Mouse (Mus musculus) spleen, embryonic (tissue): ENCODE measurements at regions not wholly inside any gene's neighbourhood (a gene's known extent, or its start where the extent isn't known, plus 50 kb on each side); places are given as distances from the start of the nearest gene placed in this dataset.

Source experiments
- CTCF ChIA-PET: fragments of 350-600 bp; sonication (Branson Sonifier 250); formaldehyde crosslinking; loops from one replicate; lab custom pipeline; 2022; lab: Charles Lee

GRCm38 (mm10) chr14:101382838-101383237 is 182.7 kb upstream of the Prr30 start:
- CTCF ChIA-PET = no interaction called here

GRCm38 (mm10) chr14:101381943-101382342 is 181.8 kb upstream of the Prr30 start:
- CTCF ChIA-PET = no interaction called here

- CTCF ChIA-PET = no interaction called here
These were observed 179.5 kb upstream of the Prr30 start for GRCm38 (mm10) chr14:101379663-101380006.

GRCm38 (mm10) chr14:101378965-101379662 is 179.0 kb upstream of the Prr30 start:
- CTCF ChIA-PET = no interaction called here

- CTCF ChIA-PET = no interaction called here
These were observed 178.4 kb upstream of the Prr30 start for GRCm38 (mm10) chr14:101378545-101378944.

- CTCF ChIA-PET = no interaction called here
These were observed 176.6 kb upstream of the Prr30 start for GRCm38 (mm10) chr14:101376690-101377089.

- CTCF ChIA-PET = no interaction called here
These were observed 175.7 kb upstream of the Prr30 start for GRCm38 (mm10) chr14:101375833-101376232.

GRCm38 (mm10) chr14:101373864-101374263 is 173.7 kb upstream of the Prr30 start:
- CTCF ChIA-PET = no interaction called here

- CTCF ChIA-PET = no interaction called here
These were observed 159.7 kb upstream of the Prr30 start for GRCm38 (mm10) chr14:101359860-101360259.

- CTCF ChIA-PET = no interaction called here
These were observed 152.9 kb upstream of the Prr30 start for GRCm38 (mm10) chr14:101353009-101353378.

GRCm38 (mm10) chr14:101352046-101353008 is 152.2 kb upstream of the Prr30 start:
- CTCF ChIA-PET = no interaction called here

GRCm38 (mm10) chr14:101340331-101340730 is 140.2 kb upstream of the Prr30 start:
- CTCF ChIA-PET = no interaction called here

GRCm38 (mm10) chr14:101332015-101332414 is 131.9 kb upstream of the Prr30 start:
- CTCF ChIA-PET = no interaction called here

- CTCF ChIA-PET = no interaction called here
These were observed 127.3 kb upstream of the Prr30 start for GRCm38 (mm10) chr14:101327421-101327820.

- CTCF ChIA-PET = no interaction called here
These were observed 126.4 kb upstream of the Prr30 start for GRCm38 (mm10) chr14:101326477-101326941.

- CTCF ChIA-PET = no interaction called here
These were observed 123.2 kb upstream of the Prr30 start for GRCm38 (mm10) chr14:101323361-101323760.

- CTCF ChIA-PET = no interaction called here
These were observed 107.8 kb upstream of the Prr30 start for GRCm38 (mm10) chr14:101307920-101308319.

- CTCF ChIA-PET = no interaction called here
These were observed 104.4 kb upstream of the Prr30 start for GRCm38 (mm10) chr14:101304487-101305032.

- CTCF ChIA-PET = no interaction called here
These were observed 97.7 kb upstream of the Prr30 start for GRCm38 (mm10) chr14:101297841-101298240.

GRCm38 (mm10) chr14:101294693-101295092 is 94.6 kb upstream of the Prr30 start:
- CTCF ChIA-PET = interaction anchor here (0.7 kb wide), 1 partner anchor 10 kb away, joined by 5 read pairs; no protein-coding TSS in a partner anchor

- CTCF ChIA-PET = no interaction called here
These were observed 87.6 kb upstream of the Prr30 start for GRCm38 (mm10) chr14:101287755-101288154.

- CTCF ChIA-PET = no interaction called here
These were observed 69.1 kb upstream of the Prr30 start for GRCm38 (mm10) chr14:101269048-101269789.
